Mouse (Mus musculus): ENCODE results near the gene Olfr1491.

Olfr1491 gene

GRCm38 (mm10) chr19:13696968-13697367 lies at the start of gene Olfr1491:
Gene Olfr1491, plus strand, starts transcription at chr19:13697268.
- no peak for DNase-seq

GRCm38 (mm10) chr19:13650791-13651190 lies 46.3 kb upstream of the Olfr1491 start, which contains the start of gene Olfr1490:
Gene Olfr1490, plus strand, starts transcription at chr19:13651091.
- no peak for DNase-seq

GRCm38 (mm10) chr19:13722978-13723377 lies 25.9 kb downstream of the Olfr1491 start, which contains the start of gene Olfr1493-ps1:
Gene Olfr1493-ps1, plus strand, starts transcription at chr19:13723278.
- DNase-seq = no peak

- no peak for DNase-seq
Observed at GRCm38 (mm10) chr19:13739428-13739827, 42.4 kb downstream of the Olfr1491 start, which contains the start of gene Olfr1494. Gene Olfr1494, plus strand, starts transcription at chr19:13739728.

GRCm38 (mm10) chr19:13749366-13749765 lies 52.3 kb downstream of the Olfr1491 start:
- DNase-seq = peak; percentile 28

Data from cerebellum, adult 18-20 months (tissue).